Mouse (Mus musculus) v-Abl transformed pro-B cells (cell line): ENCODE measurements around the gene Dnah3.

Source experiments
- in situ Hi-C, 2 experiments: fragments of 400-800 bp; cut with MboI; formaldehyde crosslinking; loops; one replicate each; pipeline ENCODE4 v1.15.1; 2025; ENCODE audit not compliant: unreplicated experiment in 2 of 2

Dnah3 gene

GRCm38 (mm10) chr7:120095180-120095579 lies at the start of gene Dnah3:
TSS of gene Dnah3 (minus strand) at chr7:120095280.
- in situ Hi-C loops = no loop called here

GRCm38 (mm10) chr7:120142743-120143142 lies 47.7 kb upstream of the Dnah3 start:
- in situ Hi-C loops = loop anchor here in 1 of 2 experiments (25.0 kb wide), 1 partner anchor 670 kb away; the partner anchor contains the start of gene Gm5737

DNA sequence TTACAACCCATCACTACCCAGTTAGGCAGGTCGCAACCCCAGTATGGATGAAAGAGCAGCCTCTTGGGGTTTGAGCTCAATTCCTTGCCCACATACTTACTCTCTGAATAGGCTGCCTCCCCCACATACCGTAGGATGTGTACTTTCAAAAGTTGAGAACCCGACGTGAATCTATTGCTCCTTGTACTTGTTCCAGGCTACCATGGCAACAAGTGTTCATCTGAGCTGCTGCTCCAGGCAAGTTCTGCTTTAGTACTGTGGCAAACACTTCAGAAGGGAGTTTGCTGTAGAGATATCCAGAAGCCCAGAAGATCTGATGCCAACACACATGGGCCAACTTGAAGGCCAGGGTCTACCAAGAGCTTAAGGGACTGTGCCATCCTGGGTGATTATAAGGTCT lies 33.9 kb upstream of the Dnah3 start:
- in situ Hi-C loops = loop anchor here in 1 of 2 experiments (25.0 kb wide), 1 partner anchor 683 kb away; the partner anchor contains the start of gene Gm5737

- in situ Hi-C loops = loop anchor here in 1 of 2 experiments (25.0 kb wide), 1 partner anchor 685 kb away; the partner anchor contains the start of gene Gm5737
These were observed 32.6 kb upstream of the Dnah3 start for GRCm38 (mm10) chr7:120127686-120128059.

GRCm38 (mm10) chr7:120126976-120127685 lies 32.1 kb upstream of the Dnah3 start:
- in situ Hi-C loops = loop anchor here in 1 of 2 experiments (25.0 kb wide), 1 partner anchor 685 kb away; the partner anchor contains the start of gene Gm5737

- in situ Hi-C loops = loop anchor here (5.0 to 25.0 kb wide), 3 partner anchors 637 to 702 kb away; partner anchors contain the start of gene Gm5737 (in 1 of the 2)
These were observed 29.8 kb upstream of the Dnah3 start for GRCm38 (mm10) chr7:120124844-120125243.

GRCm38 (mm10) chr7:120123776-120124175 lies 28.7 kb upstream of the Dnah3 start:
- in situ Hi-C loops = loop anchor here (5.0 to 25.0 kb wide), 2 partner anchors 639 to 704 kb away; no protein-coding TSS in a partner anchor

DNA sequence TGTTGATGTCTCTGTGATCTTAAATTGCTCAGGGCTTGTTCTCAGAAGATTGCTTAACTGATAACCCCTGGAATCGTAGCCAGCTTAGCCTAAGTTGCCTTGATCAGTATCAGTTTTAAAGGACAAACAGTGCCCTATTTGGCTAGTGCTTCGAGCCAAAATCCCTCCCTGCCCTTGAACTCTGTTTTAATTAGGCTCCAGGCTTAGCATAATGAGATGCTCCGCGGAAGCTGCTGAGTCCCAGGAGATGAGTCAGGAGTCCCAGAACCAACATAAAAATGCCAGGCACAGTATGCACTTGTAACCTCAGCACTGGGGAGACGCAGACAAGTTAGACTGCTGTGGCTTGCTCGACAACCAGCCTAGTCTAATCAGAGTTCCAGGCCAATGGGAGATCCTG lies 22.4 kb upstream of the Dnah3 start:
- in situ Hi-C loops = loop anchor here in 1 of 2 experiments (25.0 kb wide), 1 partner anchor 645 kb away; no protein-coding TSS in a partner anchor

DNA sequence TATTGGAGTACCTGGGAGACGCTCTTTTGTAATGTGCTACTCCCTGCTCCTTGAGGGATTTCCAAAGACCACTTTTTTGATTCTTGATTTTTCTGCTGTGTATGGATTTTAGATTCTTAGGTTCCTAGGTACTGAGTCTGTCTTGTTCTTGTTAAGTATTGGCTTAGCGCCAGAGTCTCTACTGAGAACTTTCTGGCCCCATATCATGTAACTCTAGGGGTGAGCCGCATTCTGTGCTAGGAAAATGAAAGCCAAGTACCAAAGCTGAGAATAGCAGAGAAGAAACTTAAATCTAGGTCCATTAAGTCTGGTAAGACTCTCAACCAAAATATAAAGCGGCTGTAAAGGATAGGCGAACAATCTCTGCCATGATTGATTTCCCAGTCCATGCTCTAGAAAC lies 21.9 kb upstream of the Dnah3 start:
- in situ Hi-C loops = loop anchor here in 1 of 2 experiments (25.0 kb wide), 1 partner anchor 645 kb away; no protein-coding TSS in a partner anchor

DNA sequence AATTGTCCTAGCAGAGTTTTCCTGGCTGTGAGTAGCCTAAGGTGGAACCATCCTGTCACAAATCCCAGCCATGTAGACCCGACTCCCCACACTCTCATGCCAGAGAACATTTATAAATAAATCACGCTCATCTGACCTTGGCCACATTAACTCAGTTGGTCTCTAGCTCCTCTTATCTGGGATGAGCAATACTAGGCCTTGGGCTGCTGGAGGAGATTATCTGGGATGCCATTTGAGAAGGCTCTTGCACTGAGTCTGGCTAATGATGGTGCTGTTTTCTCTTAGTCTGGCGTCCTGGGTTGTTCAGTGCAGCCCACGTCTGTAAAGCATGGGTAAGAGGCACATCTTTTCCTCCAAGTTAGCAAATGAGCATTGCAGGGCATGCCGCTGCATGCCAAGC lies 14.6 kb upstream of the Dnah3 start:
- in situ Hi-C loops = loop anchor here (10.0 to 25.0 kb wide), 2 partner anchors 435 to 653 kb away; no protein-coding TSS in a partner anchor

GRCm38 (mm10) chr7:120106356-120106755 lies 11.3 kb upstream of the Dnah3 start:
- in situ Hi-C loops = loop anchor here (10.0 to 25.0 kb wide), 2 partner anchors 432 to 656 kb away; no protein-coding TSS in a partner anchor

DNA sequence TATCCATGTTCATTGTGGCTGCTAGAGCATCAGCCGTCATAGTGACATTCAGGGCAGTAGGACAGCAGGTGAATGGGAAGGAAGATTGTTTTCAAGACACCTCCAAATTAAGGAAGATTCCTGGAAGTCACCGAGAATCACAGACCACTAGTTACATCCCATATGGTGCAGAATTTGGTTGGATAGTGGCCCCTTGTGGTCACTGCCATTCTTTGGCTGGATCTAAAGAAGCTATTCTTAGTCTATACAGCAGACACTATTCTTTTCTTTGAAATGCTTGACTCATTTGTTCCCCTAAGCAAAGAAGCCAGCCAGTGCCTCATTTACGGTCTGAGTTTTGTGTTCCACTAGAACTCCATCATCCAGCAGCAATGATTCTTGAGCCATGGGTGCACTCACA lies 9.9 kb upstream of the Dnah3 start:
- in situ Hi-C loops = loop anchor here (5.0 to 25.0 kb wide), 3 partner anchors 258 to 657 kb away; no protein-coding TSS in a partner anchor

DNA sequence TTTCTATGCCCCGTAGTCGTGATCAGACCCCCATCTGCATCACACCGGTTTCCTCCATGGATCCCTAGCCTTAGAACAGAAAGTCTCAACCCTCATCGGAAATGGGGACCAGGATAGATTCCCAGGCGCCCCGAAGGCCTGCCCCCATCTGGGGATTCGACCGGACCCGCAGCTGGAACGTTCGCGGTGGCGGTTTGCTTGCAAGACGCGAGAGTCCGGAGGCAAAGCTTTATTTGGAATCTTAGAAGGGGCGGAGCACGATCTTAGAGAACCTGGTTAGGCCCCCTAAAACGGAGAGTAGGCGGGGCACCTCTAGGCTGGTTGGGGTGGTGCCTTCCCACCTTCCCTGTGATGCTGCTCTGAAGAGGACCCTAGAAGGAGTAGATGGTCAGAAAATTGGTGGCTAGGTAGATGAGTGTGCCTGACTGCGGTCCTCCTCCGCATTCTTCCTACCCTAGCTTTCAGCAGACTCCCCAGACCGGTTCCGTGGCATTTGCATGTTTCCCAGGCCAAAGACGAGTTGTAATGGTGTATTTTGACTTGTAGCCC lies 8.0 kb upstream of the Dnah3 start:
- in situ Hi-C loops = loop anchor here (5.0 to 25.0 kb wide), 3 partner anchors 256 to 659 kb away; no protein-coding TSS in a partner anchor

DNA sequence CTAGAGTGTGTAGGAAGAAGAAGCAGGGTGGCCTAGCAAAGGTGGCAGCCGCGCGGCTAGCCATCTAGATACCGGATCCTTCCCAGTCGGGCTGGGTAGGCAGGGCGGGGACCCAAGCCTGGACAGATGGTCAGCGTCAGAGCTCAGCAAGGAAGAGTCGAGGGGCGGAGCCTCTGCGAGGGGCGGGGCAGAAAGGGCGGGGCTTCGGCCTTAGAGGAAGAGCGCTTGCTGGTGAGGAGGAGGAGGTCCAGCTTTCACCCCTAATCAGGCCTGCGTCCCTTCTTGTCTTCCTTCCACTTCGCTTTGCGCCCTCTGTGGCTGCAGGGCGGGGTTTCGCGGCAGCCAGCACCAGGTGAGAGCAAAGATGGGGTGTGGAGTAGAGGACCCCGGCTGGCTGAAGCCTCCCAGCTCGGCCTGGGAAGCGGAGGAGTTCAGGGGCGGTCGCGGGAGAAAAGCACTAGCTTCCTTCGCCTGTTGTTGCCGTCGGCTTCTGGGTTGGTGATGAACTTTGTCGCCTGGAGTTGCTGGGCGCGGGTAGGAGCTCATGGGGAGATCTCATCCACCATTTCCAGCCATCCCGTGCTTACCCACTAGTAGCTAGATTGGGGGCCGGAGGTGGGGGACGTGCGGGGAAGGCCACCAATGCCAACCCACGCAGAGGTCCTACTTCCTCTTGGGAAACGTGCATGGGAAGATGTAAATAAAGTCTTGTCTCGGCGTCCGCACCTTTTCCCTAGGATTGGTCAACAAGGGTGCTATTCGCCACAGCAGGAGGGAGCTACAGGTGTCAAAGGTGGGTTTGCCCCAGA lies 7.3 kb upstream of the Dnah3 start, which contains the start of gene Tmem159:
Gene Tmem159 (plus strand): TSS at position 190 of the 809 bp plus-strand sequence.
- in situ Hi-C loops = loop anchor here (5.0 to 25.0 kb wide), 3 partner anchors 255 to 660 kb away; no protein-coding TSS in a partner anchor

DNA sequence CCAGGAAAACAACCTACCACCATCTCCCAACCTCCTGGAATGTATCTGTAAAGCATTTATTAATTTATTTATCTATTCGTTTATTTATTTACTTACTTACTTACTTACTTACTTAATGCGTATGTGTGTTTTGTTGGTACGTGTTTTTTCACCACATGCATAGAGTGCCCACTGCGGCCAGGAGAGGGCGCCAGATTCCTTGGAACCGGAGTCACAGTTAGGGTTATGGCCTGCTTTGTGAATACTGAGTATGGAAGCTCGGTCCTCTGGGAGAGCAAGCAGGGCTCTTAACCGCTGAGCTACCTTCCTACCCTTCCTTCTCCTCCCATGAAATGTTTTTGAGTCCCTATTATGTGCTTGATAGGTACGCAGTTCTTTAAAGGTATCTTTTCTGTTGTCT lies 3.3 kb upstream of the Dnah3 start:
- in situ Hi-C loops = no loop called here

GRCm38 (mm10) chr7:120097845-120098244 lies 2.8 kb upstream of the Dnah3 start:
- in situ Hi-C loops = no loop called here

GRCm38 (mm10) chr7:120094216-120094615 lies 864 bp downstream of the Dnah3 start:
- in situ Hi-C loops = no loop called here

DNA sequence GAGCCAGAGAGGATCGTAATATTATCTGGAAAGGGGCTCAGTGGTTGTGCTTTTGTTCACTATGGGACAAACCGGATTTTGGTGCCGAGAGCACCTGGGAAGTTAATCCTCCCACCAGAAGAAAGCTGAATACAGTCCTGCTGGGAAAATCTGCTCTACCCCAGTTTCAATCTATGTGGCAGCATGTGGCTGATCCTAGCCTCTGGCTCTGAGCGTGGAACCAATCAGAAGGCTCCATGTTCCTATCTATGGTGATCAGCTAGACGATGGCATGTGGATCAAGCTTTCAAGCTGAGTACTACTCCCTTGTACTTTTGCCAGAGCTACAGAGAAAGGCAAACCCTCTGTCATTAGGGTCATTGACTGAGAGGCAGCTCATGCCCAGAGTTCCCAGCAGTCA lies 2.0 kb downstream of the Dnah3 start:
- in situ Hi-C loops = no loop called here

GRCm38 (mm10) chr7:120080177-120080576 lies 14.9 kb downstream of the Dnah3 start:
- in situ Hi-C loops = no loop called here

- in situ Hi-C loops = no loop called here
These were observed 25.9 kb downstream of the Dnah3 start for GRCm38 (mm10) chr7:120069164-120069563.
